Mouse (Mus musculus): ENCODE results near the gene Gm17783.
"Not testable (repeated sequence)": the region's sequence is repeated elsewhere in the genome, so short reads cannot be mapped to it uniquely, and the experiment has no call there.

Gene Gm17783

DNA sequence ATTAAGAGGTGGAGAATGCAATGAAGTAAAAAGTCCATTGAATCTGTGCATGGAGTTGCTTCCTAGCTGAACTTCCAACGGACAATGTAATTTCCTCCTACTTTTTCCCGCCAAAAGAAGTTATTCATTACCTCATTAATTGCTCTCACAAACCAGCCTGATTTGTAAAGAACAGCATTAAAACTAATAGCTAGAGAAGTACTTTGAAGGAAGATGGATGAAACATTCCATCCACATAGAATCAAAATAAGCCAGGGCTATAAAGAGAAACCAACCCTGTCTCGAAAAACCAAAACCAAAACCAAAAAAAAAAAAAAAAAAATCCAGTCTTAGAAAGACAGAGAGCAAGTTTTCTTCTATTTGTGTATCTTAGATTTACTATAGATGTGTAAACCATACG is at the start of gene Gm17783:
Gm17783 (minus strand) TSS at position 101 of the 400 bp plus-strand sequence.
- in situ Hi-C loops (cut with MboI, MseI): no loop called here

DNA sequence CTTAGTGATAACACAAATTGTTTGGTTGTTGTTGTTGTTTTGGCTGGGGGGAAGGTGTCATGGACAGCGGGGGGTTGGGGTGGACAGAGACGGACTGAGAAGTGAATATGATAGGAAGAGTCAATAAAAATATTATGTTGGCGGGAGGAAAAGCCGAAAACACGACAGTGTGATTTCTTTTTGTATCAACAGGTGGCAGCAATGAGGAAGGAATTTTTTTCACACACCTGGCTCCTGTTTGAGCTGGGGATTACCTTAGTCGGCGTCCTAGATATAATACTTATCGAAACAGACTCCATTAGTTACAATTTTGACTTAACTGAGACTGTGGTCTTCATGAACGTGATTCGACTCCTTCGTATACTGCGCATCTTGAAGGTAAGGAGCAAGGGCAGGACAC is 48.0 kb upstream of the Gm17783 start:
- in situ Hi-C loops (cut with MboI, MseI): no loop called here

DNA sequence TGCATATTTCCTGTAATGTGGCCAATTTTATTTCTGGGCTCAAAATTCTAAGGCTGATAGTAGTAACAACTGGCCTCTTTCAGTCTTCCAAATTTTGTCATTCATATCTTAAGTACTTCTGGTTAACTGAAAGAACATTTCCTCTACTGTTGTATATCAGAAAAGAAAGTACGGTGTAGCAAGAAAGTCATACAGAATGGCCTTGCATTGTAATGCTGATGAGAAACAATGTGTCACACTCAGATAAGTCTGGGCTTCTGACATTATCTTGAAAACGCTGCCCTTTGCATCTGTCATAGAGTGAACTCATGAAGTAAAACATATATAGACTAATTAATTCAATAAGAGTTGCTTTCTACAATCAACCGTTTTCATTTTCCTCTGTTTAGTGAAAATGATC is 40.5 kb upstream of the Gm17783 start:
- in situ Hi-C loops (cut with MboI, MseI): no loop called here

DNA sequence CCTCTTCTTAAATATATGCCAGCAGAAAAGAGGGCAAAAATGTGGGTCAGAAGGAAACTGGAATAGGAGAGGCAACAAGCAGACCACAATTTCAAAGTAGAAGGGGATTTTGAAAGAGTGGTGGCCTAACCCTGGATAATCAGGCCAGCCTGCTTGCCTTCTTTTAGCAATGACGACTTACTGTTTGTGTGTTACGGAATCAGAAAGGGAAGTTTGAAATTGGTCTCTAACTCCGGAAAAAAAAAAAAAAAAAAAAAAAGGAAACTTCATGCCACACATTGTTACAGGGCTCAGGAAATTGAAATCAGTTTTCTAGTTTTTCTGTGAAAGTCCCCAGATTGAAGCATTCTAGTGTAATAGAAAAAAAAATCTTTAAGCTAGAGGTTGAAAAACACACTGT is 29.9 kb upstream of the Gm17783 start:
- in situ Hi-C loops (cut with MboI, MseI): no loop called here

DNA sequence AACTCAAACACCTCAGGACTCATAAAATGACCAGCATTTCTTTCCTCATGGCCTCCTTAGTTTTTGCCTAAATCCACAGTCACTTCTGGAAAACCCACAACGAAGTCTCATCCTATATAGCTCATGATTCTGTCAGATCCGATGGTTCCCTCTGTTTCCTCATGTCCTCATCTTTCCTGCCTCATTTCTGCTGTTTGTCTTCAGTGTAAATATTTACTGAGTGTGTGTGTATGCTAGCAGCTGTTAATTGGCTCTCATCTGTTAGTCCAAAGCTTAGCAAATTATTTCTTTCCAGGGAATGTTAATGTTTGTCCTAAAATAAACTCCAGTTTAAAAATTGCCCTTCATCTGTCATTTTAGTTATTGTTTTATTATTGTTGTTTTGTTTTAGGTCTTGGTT is 19.7 kb upstream of the Gm17783 start:
- in situ Hi-C loops (cut with MboI, MseI): no loop called here

DNA sequence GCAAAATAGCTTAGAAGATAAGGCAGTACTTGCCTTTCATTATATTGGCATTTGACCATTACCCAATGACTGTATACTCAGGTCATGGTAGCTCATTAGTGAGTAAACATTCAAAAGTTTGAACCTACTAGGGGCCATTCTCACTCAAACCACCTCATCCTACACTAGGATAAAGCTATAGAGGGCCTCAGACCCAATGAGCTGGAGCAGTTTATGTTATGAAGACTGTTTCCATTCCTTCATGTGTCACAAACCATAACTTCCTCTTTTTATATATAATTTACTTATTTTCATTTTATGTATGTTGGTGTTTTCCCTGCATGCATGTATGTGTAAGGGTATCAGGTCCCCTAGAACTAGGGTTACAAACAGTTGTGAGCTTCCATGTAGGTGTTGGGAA is 16.1 kb upstream of the Gm17783 start:
- in situ Hi-C loops (cut with MboI, MseI): no loop called here

DNA sequence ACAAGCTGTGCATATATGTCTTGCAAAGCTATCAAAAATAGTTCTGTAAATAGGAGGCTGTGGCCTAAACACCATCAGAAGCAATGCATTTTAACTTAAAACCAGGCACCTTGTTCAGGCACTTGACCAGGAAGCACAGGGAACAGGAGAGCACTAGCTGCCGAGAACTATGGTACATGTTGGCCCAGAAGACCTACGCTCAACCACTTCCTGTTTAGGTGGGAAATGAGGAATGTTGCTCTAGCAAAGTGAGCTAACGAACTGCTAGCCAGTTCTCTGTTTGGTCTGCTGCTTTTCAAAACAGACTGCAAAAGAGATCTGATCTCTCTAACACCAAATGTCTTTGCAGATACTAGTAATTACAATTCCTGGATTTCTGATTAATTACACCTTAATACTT is 12.5 kb upstream of the Gm17783 start:
- in situ Hi-C loops (cut with MboI, MseI): no loop called here

DNA sequence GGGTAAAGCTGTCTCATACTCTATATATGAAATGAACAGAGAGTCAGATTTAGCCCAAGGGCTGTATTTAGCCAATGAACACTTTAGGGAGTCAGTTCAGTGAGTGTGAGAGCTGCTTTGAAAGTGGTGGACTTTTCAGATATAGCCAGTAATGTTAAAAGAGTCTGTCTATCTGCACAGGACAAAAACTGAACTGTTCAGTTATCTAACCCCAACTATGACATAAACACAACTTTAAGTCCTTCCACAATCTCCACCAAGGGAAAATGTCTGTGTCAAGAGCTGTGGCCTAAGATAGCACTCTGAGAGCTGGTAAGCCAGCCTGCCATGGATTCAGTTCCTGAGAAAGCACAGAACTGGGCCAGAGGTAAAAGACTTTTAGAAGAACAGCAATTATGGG is 10.3 kb upstream of the Gm17783 start:
- in situ Hi-C loops (cut with MboI, MseI): no loop called here

DNA sequence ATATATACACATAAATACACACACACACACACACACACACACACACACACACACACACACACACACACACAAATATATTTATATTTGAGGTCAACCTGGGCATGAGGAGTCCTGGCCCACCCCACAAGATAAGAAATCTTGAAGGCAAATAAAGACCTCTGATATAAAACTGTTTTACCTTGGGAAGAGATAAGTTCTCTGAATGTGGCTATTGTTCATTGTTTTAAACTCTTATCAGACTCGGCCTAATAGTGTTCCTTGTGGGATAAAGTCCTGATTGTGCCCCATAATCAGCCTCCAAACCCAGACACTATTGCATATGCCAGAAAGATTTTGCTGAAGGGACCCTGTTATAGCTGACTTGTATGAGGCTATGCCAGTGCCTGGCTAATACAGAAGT is 6.5 kb upstream of the Gm17783 start:
- in situ Hi-C loops (cut with MboI, MseI): not testable (repeated sequence)

DNA sequence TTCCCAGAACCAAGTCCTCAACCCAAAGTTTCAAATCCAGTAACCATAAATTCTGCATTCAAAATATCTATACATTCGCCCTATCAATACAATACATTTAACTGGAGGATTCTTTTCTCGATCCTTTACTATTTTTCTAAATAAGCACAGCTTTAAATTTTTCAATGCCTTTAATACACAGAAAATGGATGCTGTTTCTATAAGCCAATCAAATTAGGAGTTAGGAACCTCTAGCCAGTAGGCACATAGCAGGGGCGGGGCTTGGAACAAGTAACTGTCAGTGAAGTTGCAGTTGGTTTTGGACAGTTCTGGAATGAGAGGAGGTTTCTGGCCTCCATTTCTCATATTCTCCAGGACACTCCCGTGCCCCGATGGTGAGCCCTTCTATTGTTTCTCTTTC is 3.2 kb upstream of the Gm17783 start, which contains the start of gene Slc9c1:
Slc9c1 (plus strand) TSS at position 301 of the 400 bp plus-strand sequence.
- in situ Hi-C loops (cut with MboI, MseI): no loop called here

DNA sequence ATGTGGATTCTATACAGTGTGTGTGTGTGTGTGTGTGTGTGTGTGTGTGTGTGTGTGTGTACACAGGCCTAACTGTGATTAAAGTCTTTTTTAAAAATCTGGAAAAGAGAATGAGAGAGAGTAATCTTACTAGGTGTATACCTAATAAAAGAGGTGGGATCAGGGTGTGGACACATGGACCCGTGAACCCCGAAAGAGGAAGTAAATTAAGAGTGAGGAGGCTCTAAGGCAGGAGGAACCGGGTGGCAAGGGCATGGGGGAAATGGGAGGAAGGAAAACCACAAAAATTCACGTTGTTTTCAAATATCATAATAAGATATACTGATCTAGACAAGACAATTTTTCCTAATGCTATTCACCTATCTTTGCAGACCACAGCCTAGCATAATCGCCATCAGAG is 6.3 kb downstream of the Gm17783 start:
- in situ Hi-C loops (cut with MboI, MseI): no loop called here

DNA sequence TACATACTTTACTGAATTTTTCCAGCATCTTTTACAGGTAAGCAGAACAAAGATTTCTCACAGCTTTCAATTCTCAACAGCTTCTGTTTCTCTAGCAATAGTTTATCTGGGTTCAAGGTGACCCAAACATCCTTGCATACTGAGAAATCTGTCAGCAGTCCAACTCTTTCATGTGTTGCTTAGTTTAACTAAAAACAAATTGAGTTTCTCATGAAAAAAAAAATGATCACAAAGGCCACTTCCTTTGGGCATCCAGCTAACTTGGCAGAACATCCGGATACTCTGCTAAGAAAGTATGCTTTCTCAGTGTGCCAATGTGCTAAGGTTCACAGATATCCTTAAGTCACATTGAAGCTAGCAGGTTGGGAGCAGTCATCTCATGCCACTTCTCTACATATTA is 36.5 kb downstream of the Gm17783 start:
- in situ Hi-C loops (cut with MboI, MseI): no loop called here

DNA sequence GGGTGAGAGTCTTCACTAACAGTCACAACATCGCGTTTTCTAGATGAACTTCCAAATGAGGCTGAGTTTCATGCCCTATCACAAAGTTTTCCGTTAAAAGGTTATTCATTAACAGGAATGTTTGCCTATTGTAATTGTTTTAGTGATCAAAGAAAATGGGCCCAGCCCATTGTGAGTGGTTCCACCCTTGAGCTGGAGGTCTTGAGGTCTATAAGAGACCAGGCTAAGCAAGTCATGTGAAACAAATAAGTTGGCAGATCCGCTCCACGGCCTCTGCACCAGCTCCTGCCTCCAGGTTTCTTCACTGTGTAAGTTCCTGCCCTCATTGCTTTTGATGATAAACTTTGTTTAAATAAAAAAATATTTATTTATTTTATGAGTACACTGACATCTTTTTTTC is 38.9 kb downstream of the Gm17783 start, which contains the start of gene Gm609:
Gm609 (minus strand) TSS at position 43 of the 400 bp plus-strand sequence.
- in situ Hi-C loops (cut with MboI, MseI): no loop called here

DNA sequence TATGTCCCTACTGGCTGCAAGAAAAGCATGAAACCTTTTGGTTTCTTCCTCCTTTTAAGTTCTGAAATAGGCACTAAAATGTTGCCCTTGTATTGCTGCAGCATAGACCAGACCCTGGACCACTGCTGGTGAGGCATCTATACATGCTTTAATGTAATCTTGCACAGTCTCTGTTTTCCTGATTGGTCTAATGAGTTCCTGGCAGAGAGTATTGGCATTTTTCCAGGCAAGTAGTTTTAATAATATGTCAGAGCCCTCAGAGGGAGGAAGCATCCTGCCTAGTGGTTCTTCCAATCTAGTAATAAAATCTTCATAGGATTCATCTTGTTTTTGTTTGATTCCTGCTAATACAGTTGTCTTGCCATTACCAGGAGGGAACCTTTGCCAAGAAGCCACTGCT is 54.9 kb downstream of the Gm17783 start:
- in situ Hi-C loops (cut with MboI, MseI): no loop called here

DNA sequence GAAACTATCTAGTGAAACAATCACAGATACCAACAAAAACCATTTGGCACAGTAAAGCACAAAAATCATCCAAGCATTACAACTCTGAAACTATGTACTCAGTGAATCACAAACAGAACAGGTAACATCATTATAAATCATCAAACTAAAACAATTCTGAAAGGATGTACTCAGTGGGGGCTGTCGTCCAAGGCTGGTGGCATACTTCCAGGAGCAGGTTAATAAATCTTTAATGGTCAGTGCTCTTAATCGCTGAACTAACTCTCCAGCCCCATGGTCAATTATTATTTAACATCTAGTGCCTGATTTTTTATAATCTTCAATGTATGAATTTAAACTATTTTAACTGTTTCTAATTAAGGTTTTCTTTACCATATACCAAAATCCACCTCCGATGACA is 60.0 kb downstream of the Gm17783 start:
- in situ Hi-C loops (cut with MboI, MseI): not testable (repeated sequence)

Measured in regulatory T cell (primary cell).